Mouse (Mus musculus): ENCODE measurements around the gene Wdr6.
"Not testable (repeated sequence)": the region's sequence is repeated elsewhere in the genome, so short reads cannot be mapped to it uniquely, and the experiment has no call there.

The Wdr6 gene

GRCm38 (mm10) chr9:108578545-108579343 is at the start of gene Wdr6:
TSS of gene Wdr6 (minus strand) at chr9:108578739.
- DNase-seq (ENCODE audit: low spot score) = peak; percentile 98

GRCm38 (mm10) chr9:108628141-108628540 is 49.6 kb upstream of the Wdr6 start:
- DNase-seq (ENCODE audit: low spot score) = no peak

GRCm38 (mm10) chr9:108626498-108626897 is 48.0 kb upstream of the Wdr6 start:
- DNase-seq (ENCODE audit: low spot score) = no peak

GRCm38 (mm10) chr9:108617301-108617700 is 38.8 kb upstream of the Wdr6 start:
- DNase-seq (ENCODE audit: low spot score) = no peak

GRCm38 (mm10) chr9:108611488-108611887 is 32.9 kb upstream of the Wdr6 start:
- DNase-seq (ENCODE audit: low spot score) = no peak

- no peak for DNase-seq (ENCODE audit: low spot score)
These were observed 30.4 kb upstream of the Wdr6 start for GRCm38 (mm10) chr9:108608889-108609288.

GRCm38 (mm10) chr9:108607929-108608328 is 29.4 kb upstream of the Wdr6 start:
- DNase-seq (ENCODE audit: low spot score) = not testable (repeated sequence)

GRCm38 (mm10) chr9:108601986-108602385 is 23.4 kb upstream of the Wdr6 start:
- no peak for DNase-seq (ENCODE audit: low spot score)

GRCm38 (mm10) chr9:108600011-108600410 is 21.5 kb upstream of the Wdr6 start:
- no peak for DNase-seq (ENCODE audit: low spot score)

GRCm38 (mm10) chr9:108599021-108599566 is 20.6 kb upstream of the Wdr6 start:
- peak; percentile 98 for DNase-seq (ENCODE audit: low spot score)

- DNase-seq (ENCODE audit: low spot score) = peak; percentile 70
These were observed 18.6 kb upstream of the Wdr6 start, which contains the start of gene P4htm for GRCm38 (mm10) chr9:108596998-108597764. TSS of gene P4htm (minus strand) at chr9:108597667.

- no peak for DNase-seq (ENCODE audit: low spot score)
These were observed 15.8 kb upstream of the Wdr6 start for GRCm38 (mm10) chr9:108594354-108594753.

GRCm38 (mm10) chr9:108591462-108591861 is 12.9 kb upstream of the Wdr6 start:
- no peak for DNase-seq (ENCODE audit: low spot score)

- DNase-seq (ENCODE audit: low spot score) = no peak
These were observed 10.7 kb upstream of the Wdr6 start for GRCm38 (mm10) chr9:108589229-108589628.

GRCm38 (mm10) chr9:108587571-108588180 is 9.1 kb upstream of the Wdr6 start:
- DNase-seq (ENCODE audit: low spot score) = peak; percentile 98

GRCm38 (mm10) chr9:108579344-108579690 is 778 bp upstream of the Wdr6 start:
- no peak for DNase-seq (ENCODE audit: low spot score)

- peak; percentile 72 for DNase-seq (ENCODE audit: low spot score)
These were observed 500 bp downstream of the Wdr6 start for GRCm38 (mm10) chr9:108577934-108578544.

- no peak for DNase-seq (ENCODE audit: low spot score)
These were observed 1.5 kb downstream of the Wdr6 start for GRCm38 (mm10) chr9:108577025-108577424.

- DNase-seq (ENCODE audit: low spot score) = no peak
These were observed 2.9 kb downstream of the Wdr6 start for GRCm38 (mm10) chr9:108575321-108576297.

- DNase-seq (ENCODE audit: low spot score) = no peak
These were observed 3.6 kb downstream of the Wdr6 start for GRCm38 (mm10) chr9:108574921-108575320.
